Mouse (Mus musculus) heart, postnatal 14 days (tissue): Measurements from ENCODE around the gene Spata17. TPM values are rescaled to one million over a fixed set of nuclear protein-coding genes. Genes with fewer than 3 reads are reported as not detected.

ENCODE experiments used
- DNase-seq, 2 experiments: peaks; one replicate each; pipeline ENCODE4 v3.0.0; 2021 to 2022
- intact Hi-C: fragments of 180-260 bp; cut with DNase I; formaldehyde crosslinking; loops from one replicate; pipeline ENCODE4 v1.15.1; 2025
- long read RNA-seq, 2 experiments: library from polyadenylated mRNA; stranded (forward); transcript quantifications; one replicate each; pipeline ENCODE4 v2.0.0; 2021
- total RNA-seq, 2 experiments: library from RNA; stranded (reverse); gene quantifications; 2 replicates each; pipeline ENCODE4 v1.2.3; 2021

The Spata17 gene
- under 1 TPM; 0.56 to 0.79 TPM for total RNA-seq
- long read RNA-seq, experiment 1, partial matches to known transcripts: 1 of 3 reads
- long read RNA-seq, experiment 1, other reads (novel, unspliced or antisense): 2 of 3 reads
- long read RNA-seq, experiment 2: 0 reads

DNA sequence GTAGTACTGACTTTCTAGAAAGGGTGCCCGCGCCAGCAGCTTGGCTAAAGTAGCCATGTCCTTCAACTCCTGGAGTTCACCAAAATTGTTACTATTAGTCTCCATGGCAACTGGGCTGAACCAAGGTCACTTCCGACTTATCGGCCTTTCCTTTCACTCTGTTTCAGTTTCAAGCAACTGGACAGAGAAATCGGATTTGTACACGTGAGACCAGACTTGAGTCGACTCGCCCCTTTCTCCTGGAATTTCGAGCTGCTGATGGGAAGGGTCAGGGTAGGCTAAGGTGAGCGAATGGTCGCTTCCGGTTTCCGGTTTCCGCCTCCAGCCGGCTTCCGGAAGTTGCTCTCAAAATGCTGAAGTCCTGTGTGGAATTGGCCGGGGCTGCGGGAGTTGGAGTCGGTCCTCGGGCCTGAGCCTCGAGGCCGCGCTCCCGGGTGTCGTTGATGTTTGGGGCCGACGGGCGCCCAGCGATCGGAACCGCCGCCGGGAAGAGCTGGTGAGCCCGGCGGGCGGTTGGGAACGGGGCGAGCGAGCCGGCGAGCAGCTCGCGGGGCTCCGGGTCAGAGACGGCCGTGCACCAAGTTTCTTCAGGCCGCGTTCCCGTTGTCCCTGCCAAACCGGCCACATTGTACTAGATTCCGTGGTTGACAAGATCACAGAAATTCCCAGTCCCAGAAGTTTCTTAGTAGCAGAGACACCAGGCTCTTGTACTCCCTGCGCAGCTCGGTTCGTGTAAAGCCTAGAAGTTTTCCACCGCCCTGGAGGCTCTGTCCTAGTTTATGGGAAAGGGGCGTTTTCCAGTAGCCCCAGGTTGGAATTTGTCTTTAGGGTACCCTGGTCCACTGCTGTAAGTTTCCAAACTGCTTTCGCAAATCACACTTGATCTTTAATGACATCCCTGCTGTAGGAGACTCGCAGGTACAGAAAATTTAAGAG is at the start of gene Spata17, which contains the start of gene Gpatch2:
Gene Spata17, minus strand, starts transcription at position 285 of the 936 bp plus-strand sequence.
Gene Gpatch2, plus strand, starts transcription at position 328 of the 936 bp plus-strand sequence.
- intact Hi-C loops: no loop called here
- DNase-seq: peak; percentile 79 to 84

DNA sequence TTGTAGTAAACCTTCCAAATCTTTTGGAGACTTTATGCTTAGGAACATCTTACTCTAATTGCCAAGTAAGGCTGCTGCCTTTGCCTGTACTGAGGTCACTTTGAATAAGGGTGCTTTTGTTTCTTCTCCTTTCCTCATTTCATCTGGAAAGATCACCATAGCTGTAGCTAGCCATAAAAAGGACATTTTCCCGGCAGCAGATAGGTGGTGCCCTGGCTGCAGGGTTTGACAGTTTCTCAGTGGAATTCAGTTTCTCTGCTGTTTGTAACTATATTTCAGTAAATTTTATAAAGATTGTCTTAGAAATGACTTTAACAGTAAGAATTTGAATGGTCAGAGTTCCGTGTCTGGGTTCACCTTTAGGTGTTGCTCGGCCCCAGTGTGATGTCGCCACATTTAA is 43.5 kb upstream of the Spata17 start:
- intact Hi-C loops: no loop called here

GRCm38 (mm10) chr1:187250741-187251262 is 35.5 kb upstream of the Spata17 start:
- DNase-seq: no peak
- intact Hi-C loops: no loop called here

More for the DNA sequence above, 43.5 kb upstream of the Spata17 start:
- DNase-seq: no peak

GRCm38 (mm10) chr1:187244734-187245133 is 29.5 kb upstream of the Spata17 start:
- intact Hi-C loops: no loop called here
- no peak for DNase-seq

- no peak for DNase-seq
- intact Hi-C loops: no loop called here
Observed at GRCm38 (mm10) chr1:187241329-187241728, 26.1 kb upstream of the Spata17 start.

DNA sequence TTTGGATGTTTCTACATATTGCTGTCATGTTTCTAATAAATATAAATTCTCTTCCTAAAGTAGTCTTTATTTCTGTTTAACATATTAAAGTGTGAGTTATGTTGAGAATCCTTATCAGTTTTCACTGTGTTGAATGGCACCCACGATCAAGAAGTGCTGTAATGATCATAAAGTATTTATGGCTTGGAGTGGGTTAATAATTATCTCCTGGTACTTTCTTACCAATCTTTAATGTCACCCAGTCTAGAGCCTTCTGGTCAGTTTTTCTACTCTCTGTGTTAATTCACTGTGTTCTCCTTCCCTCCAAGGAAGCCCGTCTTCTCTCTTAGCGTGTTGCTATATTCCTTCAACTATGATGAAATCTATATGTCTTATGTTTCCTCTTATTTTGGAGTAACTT is 25.0 kb upstream of the Spata17 start:
- intact Hi-C loops: no loop called here

DNA sequence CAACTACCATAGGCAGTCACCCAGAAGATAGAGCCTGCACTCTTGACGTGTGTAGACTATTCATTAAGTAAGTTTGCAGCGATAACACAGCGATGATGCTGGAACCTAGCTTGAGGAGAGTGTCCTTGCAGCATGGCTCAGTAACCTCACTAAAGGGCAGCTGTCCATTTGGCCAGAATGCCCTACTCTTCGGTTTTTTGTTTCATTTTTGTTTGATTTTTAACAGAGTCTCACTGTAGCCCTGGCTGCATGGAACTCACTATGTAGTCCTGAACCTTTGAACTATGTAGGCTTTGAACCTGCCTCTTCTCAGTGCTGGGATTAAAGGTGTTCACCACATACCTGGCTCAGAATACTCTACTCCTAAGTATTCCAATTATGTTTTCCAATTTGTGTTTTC is 22.8 kb upstream of the Spata17 start:
- intact Hi-C loops: no loop called here
- no peak for DNase-seq

More for the DNA sequence above, 25.0 kb upstream of the Spata17 start:
- no peak for DNase-seq

- intact Hi-C loops: no loop called here
Observed at GRCm38 (mm10) chr1:187236296-187236695, 21.0 kb upstream of the Spata17 start.

GRCm38 (mm10) chr1:187235161-187235560 is 19.9 kb upstream of the Spata17 start:
- DNase-seq: no peak
- intact Hi-C loops: no loop called here

More at GRCm38 (mm10) chr1:187236296-187236695, 21.0 kb upstream of the Spata17 start:
- DNase-seq: no peak

- no peak for DNase-seq
- intact Hi-C loops: no loop called here
Observed at GRCm38 (mm10) chr1:187232996-187233615, 17.8 kb upstream of the Spata17 start.

GRCm38 (mm10) chr1:187232196-187232955 is 17.1 kb upstream of the Spata17 start:
- intact Hi-C loops: no loop called here

GRCm38 (mm10) chr1:187230255-187230654 is 15.0 kb upstream of the Spata17 start:
- intact Hi-C loops: no loop called here
- DNase-seq: no peak

More at GRCm38 (mm10) chr1:187232196-187232955, 17.1 kb upstream of the Spata17 start:
- no peak for DNase-seq

DNA sequence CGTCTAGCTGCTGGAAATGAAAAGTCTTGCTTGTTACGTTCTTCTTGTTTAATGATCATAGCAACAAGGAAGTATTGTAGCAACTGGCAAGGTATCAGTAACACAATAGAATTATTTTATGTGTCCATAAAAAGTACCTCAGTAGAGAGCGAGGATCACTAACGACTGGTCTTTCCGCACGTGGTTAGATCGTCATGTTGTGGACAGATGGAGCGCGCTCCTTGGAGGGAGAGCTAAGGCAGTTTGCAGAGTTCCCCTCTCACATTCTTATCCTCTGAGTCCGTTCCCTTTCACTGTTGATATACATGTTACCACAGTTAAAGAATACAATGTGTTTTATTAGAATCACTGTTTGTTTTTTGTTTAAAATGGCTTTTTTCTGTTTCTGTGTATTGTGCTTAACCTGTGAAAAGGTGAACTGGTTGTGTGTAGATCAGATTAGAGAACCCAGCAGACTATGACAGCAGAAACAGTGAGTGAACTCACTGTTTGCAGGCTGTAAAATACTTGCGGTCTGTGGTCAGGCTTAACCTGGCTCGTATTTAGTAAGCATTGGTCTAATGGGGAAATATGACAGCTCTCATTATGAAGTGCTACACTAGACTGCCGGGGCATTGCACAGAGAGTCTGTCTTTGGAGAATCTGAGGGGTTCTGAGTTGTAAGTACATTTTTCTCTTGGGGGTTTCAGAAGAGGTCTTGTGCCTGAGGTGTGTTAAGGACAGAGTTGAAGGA is 13.3 kb upstream of the Spata17 start:
- intact Hi-C loops: no loop called here
- DNase-seq: no peak

- no peak for DNase-seq
- intact Hi-C loops: no loop called here
Observed at GRCm38 (mm10) chr1:187226328-187227025, 11.2 kb upstream of the Spata17 start.

DNA sequence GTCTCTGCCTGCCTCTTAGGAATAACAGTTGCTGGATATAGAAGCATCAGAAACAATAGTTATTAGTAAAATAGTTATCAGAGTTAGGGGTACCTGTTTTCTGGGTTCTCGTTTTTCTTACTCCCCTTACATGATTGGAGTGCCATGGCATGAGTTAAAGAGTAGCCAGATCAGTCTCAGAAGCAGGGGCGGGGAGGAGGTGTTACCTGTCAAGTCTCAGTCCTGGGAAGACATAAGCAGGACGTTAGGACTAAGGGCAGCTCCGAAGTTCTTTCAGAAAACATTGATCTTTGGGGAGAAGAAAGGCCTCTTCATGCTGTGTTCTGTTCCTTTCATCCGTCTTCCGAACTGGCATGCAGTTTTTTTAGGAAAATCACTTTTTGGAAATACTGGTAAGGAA is 5.5 kb upstream of the Spata17 start:
- DNase-seq: no peak
- intact Hi-C loops: no loop called here

DNA sequence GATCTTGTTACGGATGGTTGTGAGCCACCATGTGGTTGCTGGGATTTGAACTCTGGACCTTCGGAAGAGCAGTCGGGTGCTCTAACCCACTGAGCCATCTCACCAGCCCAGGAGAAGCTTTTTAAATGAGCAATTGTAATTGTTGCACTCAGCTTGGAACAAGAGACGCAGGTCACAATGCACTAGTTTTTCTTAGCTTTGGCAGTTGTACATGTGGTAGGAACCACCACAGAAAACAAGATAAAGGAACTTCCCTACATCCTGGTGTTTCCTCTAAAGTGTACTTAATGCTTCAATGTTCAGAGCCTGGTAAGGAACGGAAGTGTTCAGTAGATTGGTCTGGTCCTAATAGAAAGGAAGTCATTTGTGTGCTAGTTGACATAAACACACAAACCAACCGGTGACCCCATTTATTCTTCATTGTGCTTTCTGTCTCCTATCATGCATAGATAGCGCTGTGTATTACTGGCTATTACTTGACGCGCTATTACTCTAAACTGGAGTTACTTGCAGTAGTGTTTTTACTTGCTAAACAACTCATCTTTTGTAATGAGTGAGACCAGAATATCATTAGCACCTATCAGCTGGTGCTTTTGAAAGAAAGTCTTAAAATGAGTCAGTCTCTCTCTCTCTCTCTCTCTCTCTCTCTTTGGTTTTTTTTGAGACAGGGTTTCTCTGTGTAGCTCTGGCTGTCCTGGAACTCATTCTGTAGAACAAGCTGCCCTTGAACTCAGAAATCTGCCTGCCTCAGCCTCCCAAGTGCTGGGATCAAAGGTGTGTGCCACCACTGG is 1.6 kb upstream of the Spata17 start:
- no peak for DNase-seq
- intact Hi-C loops: no loop called here

- intact Hi-C loops: no loop called here
- no peak for DNase-seq
Observed at GRCm38 (mm10) chr1:187210736-187211135, 4.5 kb downstream of the Spata17 start.

GRCm38 (mm10) chr1:187209496-187209895 is 5.8 kb downstream of the Spata17 start:
- no peak for DNase-seq
- intact Hi-C loops: no loop called here
